Mouse (Mus musculus) liver, adult (tissue): Measurements from ENCODE around the gene Dusp18.

Source experiments
- GATA4 ChIP-seq: IDR thresholded peaks from 2 replicates; pipeline ENCODE4 v1.6.1; 2014; ENCODE audit warnings: mild to moderate bottlenecking, low read length; ENCODE audit not compliant: insufficient replicate concordance

Dusp18 gene

GRCm38 (mm10) chr11:3937321-3937874 is 42.4 kb downstream of the Dusp18 start:
- no peak for TF ChIP-seq GATA4

GRCm38 (mm10) chr11:3941371-3941770 is 46.3 kb downstream of the Dusp18 start:
- TF ChIP-seq GATA4, result no peak

DNA sequence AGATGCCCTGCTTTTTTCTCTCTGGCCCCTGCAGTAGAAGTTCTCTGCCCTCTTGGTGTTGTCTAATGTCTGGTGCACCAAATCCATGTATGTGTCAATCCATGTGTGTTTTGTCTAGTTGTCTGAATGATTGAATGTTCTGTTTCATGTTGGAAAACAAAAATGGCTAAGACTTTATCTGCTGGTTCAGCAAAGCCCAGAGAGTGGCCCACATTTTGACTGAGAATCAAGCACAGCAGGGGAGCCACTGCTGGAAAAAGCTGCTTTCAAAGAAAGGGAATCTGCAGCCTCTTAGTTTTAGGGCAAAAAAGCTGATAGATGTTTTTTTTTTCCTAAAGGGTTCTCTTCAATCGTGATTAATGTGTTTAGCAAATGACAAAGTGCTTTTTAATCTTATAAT is 51.3 kb downstream of the Dusp18 start:
- no peak for TF ChIP-seq GATA4
